8 mouse cellular contexts compared by ENCODE assay signal in genomic region chr8:47371539-47371938, GRCm38 (mm10).
DNase-seq lines count a peak whose midpoint lies in the region; TF ChIP-seq lines count a peak whose summit lies in the region.

No protein-coding gene starts in this region.

- H3K4me1 ChIP-seq in cerebellum, adult 2 months (ENCODE audit: control insufficient read depth, insufficient read depth, low read length): no peaks in the 10 kb centered on the region

- H3K4me3 ChIP-seq in cerebellum, adult 2 months (replicated peaks; ENCODE audit: insufficient read depth, low read depth, low read length): no peak overlapping the region

- DNase-seq in cerebellum, adult 2 months: peak in 1 of 2 experiments; percentile 24
- no peak for DNase-seq in cerebellum, adult 11 months
- DNase-seq in 416B (ENCODE audit: low read depth): peak; percentile 63
- peak; percentile 14 for DNase-seq in c-Kit-positive CD71-positive TER-119-positive erythroid progenitor cells, embryonic 14.5 days (ENCODE audit: low spot score)
- peak; percentile 39 for DNase-seq in lung, postnatal 36 days
- no peak for DNase-seq in thymus, postnatal 36 days
- DNase-seq in heart, postnatal 25 days (ENCODE audit: low spot score): no peak
- DNase-seq in heart, adult 9 months (ENCODE audit: low spot score in 2 of 2): no peak

- peak; percentile 56 for TF ChIP-seq CTCF in cerebellum, adult 2 months (IDR thresholded peaks at IDR 0.05; ENCODE audit: borderline replicate concordance, insufficient read depth, low read depth, low read length)

- no peak overlapping the region for H3K27ac ChIP-seq in cerebellum, adult 2 months (ENCODE audit: insufficient read depth, low read length)

- no peak for TF ChIP-seq POLR2A in cerebellum, adult 2 months (IDR thresholded peaks at IDR 0.05; ENCODE audit: borderline replicate concordance, insufficient read depth, low read length)

- WGBS in cerebellum, adult 2 months: 14% methylated on average over 3 of the region's 3 CpGs

- intact Hi-C loops in heart, postnatal 25 days (cut with DNase I): loop anchor here (1.0 to 5.0 kb wide), 4 partner anchors 244 to 699 kb away; no protein-coding TSS in a partner anchor

- H3K27me3 ChIP-seq in cerebellum, adult 2 months (ENCODE audit: control insufficient read depth, insufficient read depth, low read length): no peaks in the 10 kb centered on the region

Comparison
In these comparisons a context has a peak if more than half of its experiments do, and no peak if none do; other contexts are left out.
1. DNase-seq: peak in 416B (single experiment), c-Kit-positive CD71-positive TER-119-positive erythroid progenitor cells, embryonic 14.5 days (single experiment) and lung, postnatal 36 days (single experiment); none in cerebellum, adult 11 months (single experiment), thymus, postnatal 36 days (0 of 2), heart, postnatal 25 days (single experiment) and heart, adult 9 months (0 of 2).